ENCODE assay signal across 27 mouse cellular contexts in genomic region chr5:116339501-116339900, GRCm38 (mm10). TPM values are rescaled to one million over a fixed set of nuclear protein-coding genes. Genes with fewer than 3 reads are reported as not detected.
"Had no signal": no experiment of that assay in that cellular context is flagged by ENCODE, and none has a peak within 500 bp of the region (broad histone marks: within the 10 kb centered on the region; RNA-seq: fewer than 3 reads in every experiment).

No protein-coding gene starts in this region.

- H3K4me1 ChIP-seq: heart, embryonic 12.5 days; intestine, embryonic 15.5 days had no signal

- H3K27me3 ChIP-seq: intestine, embryonic 15.5 days; kidney, embryonic 15.5 days; limb, embryonic 15.5 days had no signal

- DNase-seq: gastrocnemius, adult 2 months; gastrocnemius, postnatal 10 days; gastrocnemius, postnatal 25 days; heart, adult 18-20 months; heart, postnatal 10 days; heart, postnatal 4 days; kidney, adult 18-20 months; kidney, adult 9 months; kidney, postnatal 14 days; kidney, postnatal 36 days; layer of hippocampus, adult 9-11 months; layer of hippocampus, postnatal 36 days; left cerebral cortex, postnatal 4 days had no signal

- H3K36me3 ChIP-seq: heart, embryonic 10.5 days; heart, embryonic 12.5 days; hindbrain, embryonic 10.5 days; hindbrain, embryonic 12.5 days; intestine, embryonic 15.5 days; kidney, embryonic 15.5 days; limb, embryonic 13.5 days; limb, embryonic 15.5 days had no signal

- ATAC-seq: hindbrain, embryonic 16.5 days; inflammation-experienced regulatory T-cells, adult 6 months; intestine, embryonic 15.5 days; intestine, postnatal 0 days had no signal

- H3K9ac ChIP-seq: heart, embryonic 12.5 days; hindbrain, embryonic 12.5 days; hindbrain, embryonic 14.5 days; intestine, embryonic 15.5 days; kidney, embryonic 15.5 days; limb, embryonic 13.5 days; limb, embryonic 15.5 days had no signal

- H3K4me3 ChIP-seq: gastrocnemius, adult 2 months; heart, embryonic 10.5 days; heart, embryonic 12.5 days; hindbrain, embryonic 10.5 days; hindbrain, embryonic 12.5 days; intestine, embryonic 15.5 days; kidney, embryonic 15.5 days; limb, embryonic 13.5 days; limb, embryonic 15.5 days had no signal

- H3K9me3 ChIP-seq: heart, embryonic 10.5 days; hindbrain, embryonic 10.5 days; hindbrain, embryonic 12.5 days; intestine, embryonic 15.5 days; kidney, embryonic 15.5 days; limb, embryonic 13.5 days; limb, embryonic 15.5 days had no signal

- H3K27ac ChIP-seq: gastrocnemius, adult 2 months; heart, embryonic 10.5 days; hindbrain, embryonic 10.5 days; hindbrain, embryonic 12.5 days; hindbrain, embryonic 14.5 days; intestine, embryonic 15.5 days; kidney, embryonic 15.5 days; kidney, postnatal 0 days; limb, embryonic 13.5 days; limb, embryonic 15.5 days had no signal

- H3K4me2 ChIP-seq: heart, embryonic 12.5 days; hindbrain, embryonic 12.5 days; hindbrain, embryonic 14.5 days; intestine, embryonic 15.5 days; kidney, embryonic 15.5 days; limb, embryonic 13.5 days; limb, embryonic 15.5 days had no signal

RNA-seq across cellular contexts. Expression of gene Ccdc60, which starts 50.7 kb away (rescaled TPM):
- polyA plus RNA-seq: liver, adult 2 months had no signal
